Mouse (Mus musculus): Measurements from ENCODE around the gene Ube2k. TPM values are rescaled to one million over a fixed set of nuclear protein-coding genes. Genes with fewer than 3 reads are reported as not detected.

Gene Ube2k
- polyA plus RNA-seq, 1 experiment = 149 TPM

DNA sequence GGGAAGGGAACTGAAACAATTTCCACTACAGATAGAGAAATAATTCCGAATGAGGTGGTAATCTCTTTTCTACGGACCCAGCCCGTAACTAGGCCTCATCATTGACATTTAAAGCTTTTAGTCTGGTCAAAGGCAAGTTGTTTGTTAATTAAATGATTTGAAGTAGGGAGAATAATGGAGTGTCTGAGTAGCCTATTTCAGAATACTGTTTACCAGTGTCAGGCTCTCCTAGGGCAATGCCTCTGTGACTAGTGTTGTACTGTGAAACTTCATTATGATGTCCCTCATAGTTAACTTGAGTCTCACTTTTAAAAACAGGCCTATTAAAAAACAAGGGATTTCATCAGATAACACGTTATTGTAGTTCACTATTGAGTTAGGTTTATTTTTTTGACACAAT lies 1.1 kb downstream of the Ube2k start:
- no peaks in the 10 kb centered on the region for H3K36me3 ChIP-seq (ENCODE audit: control insufficient read depth, insufficient read depth, low read length)
- H3K4me1 ChIP-seq (ENCODE audit: control insufficient read depth, insufficient read depth, low read length) = no peaks in the 10 kb centered on the region; the same call in 1 of the 2 replicates
- no peak for TF ChIP-seq CTCF (IDR thresholded peaks at IDR 0.05; ENCODE audit: control insufficient read depth, insufficient read depth, insufficient replicate concordance, low read depth, low read length)
- no peak for TF ChIP-seq POLR2A (IDR thresholded peaks at IDR 0.05; ENCODE audit: control insufficient read depth, low read depth, low read length)
- H3K4me3 ChIP-seq (ENCODE audit: control insufficient read depth, low read depth, low read length) = peak overlapping the region; percentile 100
- peak overlapping the region; percentile 99 for H3K27ac ChIP-seq (ENCODE audit: control insufficient read depth, insufficient read depth, low read depth, low read length)
- H3K27me3 ChIP-seq (ENCODE audit: control insufficient read depth, insufficient read depth, low read length) = no peaks in the 10 kb centered on the region

DNA sequence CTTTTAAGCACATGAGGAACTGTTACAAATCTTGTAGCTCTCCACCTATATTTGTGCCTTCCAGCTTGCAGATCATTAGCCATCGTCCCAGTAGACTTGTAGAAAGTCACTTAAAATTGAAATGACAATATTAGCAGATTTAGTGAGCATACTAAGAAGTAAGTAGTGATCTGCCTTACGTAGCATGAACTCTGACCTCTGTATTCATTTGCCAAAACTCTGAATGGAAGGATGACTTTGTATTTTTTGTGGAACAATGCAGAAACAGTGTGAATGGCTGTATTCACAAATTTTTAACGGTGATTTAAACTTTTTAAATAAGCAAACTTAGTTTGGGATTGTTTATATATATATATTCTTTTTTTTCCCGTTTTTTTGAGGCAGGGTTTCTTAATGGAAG lies 1.8 kb downstream of the Ube2k start:
- Histone ChIP-seq H3K4me1 (ENCODE audit: control insufficient read depth, insufficient read depth, low read length) (no peaks in the 10 kb centered on the region; the same call in 1 of the 2 replicates), H3K4me3 (ENCODE audit: control insufficient read depth, low read depth, low read length) (no peak overlapping the region), H3K27ac (ENCODE audit: control insufficient read depth, insufficient read depth, low read depth, low read length) (no peak overlapping the region), H3K36me3 (ENCODE audit: control insufficient read depth, insufficient read depth, low read length) (no peaks in the 10 kb centered on the region), H3K27me3 (ENCODE audit: control insufficient read depth, insufficient read depth, low read length) (no peaks in the 10 kb centered on the region)
- TF ChIP-seq CTCF (IDR thresholded peaks at IDR 0.05; ENCODE audit: control insufficient read depth, insufficient read depth, insufficient replicate concordance, low read depth, low read length) (no peak), POLR2A (IDR thresholded peaks at IDR 0.05; ENCODE audit: control insufficient read depth, low read depth, low read length) (no peak)

DNA sequence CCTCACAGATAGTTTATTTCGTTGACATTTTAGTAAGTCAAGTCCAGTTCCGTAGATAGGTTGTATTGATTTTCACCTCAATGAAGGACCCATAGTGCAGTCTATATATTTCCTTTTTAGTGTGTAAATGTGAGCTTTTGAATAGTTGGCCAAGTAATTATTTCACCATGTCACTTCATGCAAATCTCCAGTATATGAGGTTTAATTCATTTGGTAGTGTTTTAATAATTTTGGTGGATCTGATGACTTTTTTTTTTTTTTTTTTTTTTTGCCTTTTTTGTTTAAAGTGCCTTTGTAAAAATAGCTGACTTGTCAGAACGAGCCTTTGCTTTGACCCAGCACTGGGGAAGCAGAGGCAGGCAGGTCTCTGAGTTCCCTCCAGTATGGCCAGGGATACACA lies 2.8 kb downstream of the Ube2k start:
- Histone ChIP-seq H3K27me3 (ENCODE audit: control insufficient read depth, insufficient read depth, low read length) (no peaks in the 10 kb centered on the region), H3K36me3 (ENCODE audit: control insufficient read depth, insufficient read depth, low read length) (no peaks in the 10 kb centered on the region), H3K4me3 (ENCODE audit: control insufficient read depth, low read depth, low read length) (no peak overlapping the region), H3K27ac (ENCODE audit: control insufficient read depth, insufficient read depth, low read depth, low read length) (no peak overlapping the region), H3K4me1 (ENCODE audit: control insufficient read depth, insufficient read depth, low read length) (no peaks in the 10 kb centered on the region; the same call in 1 of the 2 replicates)
- TF ChIP-seq CTCF (IDR thresholded peaks at IDR 0.05; ENCODE audit: control insufficient read depth, insufficient read depth, insufficient replicate concordance, low read depth, low read length) = no peak

DNA sequence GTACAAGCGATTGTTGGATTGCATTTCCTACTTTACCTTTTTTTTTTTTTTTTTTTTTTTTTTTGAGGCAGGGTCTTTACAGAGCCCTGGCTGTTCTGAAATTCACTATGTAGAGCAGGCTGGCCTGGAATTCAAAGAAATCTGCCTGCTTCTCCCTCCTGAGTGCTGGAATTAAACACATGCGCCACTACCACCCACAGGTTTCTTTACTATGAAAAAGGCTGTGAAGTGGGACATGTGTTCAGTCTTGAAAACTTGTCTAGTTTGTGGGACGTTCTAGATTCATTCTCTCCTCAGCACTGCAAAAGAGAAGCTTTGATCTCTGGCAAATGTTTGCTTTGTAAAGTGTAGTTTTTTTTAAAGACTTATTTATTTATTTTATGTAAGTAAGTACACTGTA lies 4.9 kb downstream of the Ube2k start:
- no peaks in the 10 kb centered on the region for H3K27me3 ChIP-seq (ENCODE audit: control insufficient read depth, insufficient read depth, low read length)

DNA sequence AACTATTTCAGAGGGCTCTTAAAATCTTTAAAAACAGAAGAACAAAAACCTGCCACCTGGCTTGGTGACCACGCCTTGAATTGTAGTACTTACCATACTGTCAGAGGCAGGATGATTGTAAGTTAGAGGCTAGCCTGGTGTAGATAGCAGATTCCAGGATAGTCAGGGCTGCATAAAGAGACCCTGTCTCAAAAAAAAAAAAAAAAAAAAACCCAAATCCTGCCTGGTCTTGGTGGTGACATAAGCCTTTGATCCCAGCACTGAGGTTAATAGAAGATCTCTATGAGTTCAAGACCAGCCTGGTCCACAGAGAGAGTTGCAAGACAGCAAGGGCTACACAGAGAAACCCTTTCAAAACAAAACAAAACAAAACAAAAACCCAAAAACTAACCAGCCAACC lies 6.5 kb downstream of the Ube2k start:
- TF ChIP-seq POLR2A (IDR thresholded peaks at IDR 0.05; ENCODE audit: control insufficient read depth, low read depth, low read length) (no peak), CTCF (IDR thresholded peaks at IDR 0.05; ENCODE audit: control insufficient read depth, insufficient read depth, insufficient replicate concordance, low read depth, low read length) (no peak)
- Histone ChIP-seq H3K36me3 (ENCODE audit: control insufficient read depth, insufficient read depth, low read length) (no peaks in the 10 kb centered on the region), H3K4me1 (ENCODE audit: control insufficient read depth, insufficient read depth, low read length) (no peaks in the 10 kb centered on the region; the same call in 1 of the 2 replicates), H3K4me3 (ENCODE audit: control insufficient read depth, low read depth, low read length) (no peak overlapping the region), H3K27ac (ENCODE audit: control insufficient read depth, insufficient read depth, low read depth, low read length) (no peak overlapping the region), H3K27me3 (ENCODE audit: control insufficient read depth, insufficient read depth, low read length) (no peaks in the 10 kb centered on the region)

More for the DNA sequence above, 4.9 kb downstream of the Ube2k start:
- no peaks in the 10 kb centered on the region for H3K36me3 ChIP-seq (ENCODE audit: control insufficient read depth, insufficient read depth, low read length)
- H3K27ac ChIP-seq (ENCODE audit: control insufficient read depth, insufficient read depth, low read depth, low read length) = no peak overlapping the region
- H3K4me3 ChIP-seq (ENCODE audit: control insufficient read depth, low read depth, low read length) = no peak overlapping the region
- no peak for TF ChIP-seq CTCF (IDR thresholded peaks at IDR 0.05; ENCODE audit: control insufficient read depth, insufficient read depth, insufficient replicate concordance, low read depth, low read length)
- no peak for TF ChIP-seq POLR2A (IDR thresholded peaks at IDR 0.05; ENCODE audit: control insufficient read depth, low read depth, low read length)
- no peaks in the 10 kb centered on the region; the same call in 1 of the 2 replicates for H3K4me1 ChIP-seq (ENCODE audit: control insufficient read depth, insufficient read depth, low read length)

DNA sequence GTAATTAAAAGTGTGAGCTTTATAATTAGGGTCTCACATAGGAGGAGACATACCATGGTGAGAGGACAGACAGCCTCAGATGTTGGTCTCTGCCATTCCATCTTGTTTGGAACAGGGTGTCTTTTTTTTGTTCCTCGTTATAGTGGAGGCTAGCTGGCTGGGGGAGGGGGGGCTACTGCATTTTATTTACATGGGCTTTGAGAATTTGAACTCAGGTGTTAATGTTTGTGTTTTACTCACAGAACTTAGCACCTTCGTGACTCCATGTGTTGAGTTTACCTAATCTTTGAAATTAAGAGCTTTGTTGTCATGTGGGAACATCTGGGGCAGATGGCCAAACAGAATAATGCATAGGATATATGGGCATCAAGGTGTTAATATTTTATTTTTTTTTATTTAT lies 7.6 kb downstream of the Ube2k start:
- Histone ChIP-seq H3K4me1 (ENCODE audit: control insufficient read depth, insufficient read depth, low read length) (peaks cover 2% of the 10 kb centered on the region; the same call in 1 of the 2 replicates), H3K27me3 (ENCODE audit: control insufficient read depth, insufficient read depth, low read length) (no peaks in the 10 kb centered on the region), H3K4me3 (ENCODE audit: control insufficient read depth, low read depth, low read length) (no peak overlapping the region), H3K36me3 (ENCODE audit: control insufficient read depth, insufficient read depth, low read length) (no peaks in the 10 kb centered on the region), H3K27ac (ENCODE audit: control insufficient read depth, insufficient read depth, low read depth, low read length) (no peak overlapping the region)
- TF ChIP-seq POLR2A (IDR thresholded peaks at IDR 0.05; ENCODE audit: control insufficient read depth, low read depth, low read length) (no peak), CTCF (IDR thresholded peaks at IDR 0.05; ENCODE audit: control insufficient read depth, insufficient read depth, insufficient replicate concordance, low read depth, low read length) (no peak)

DNA sequence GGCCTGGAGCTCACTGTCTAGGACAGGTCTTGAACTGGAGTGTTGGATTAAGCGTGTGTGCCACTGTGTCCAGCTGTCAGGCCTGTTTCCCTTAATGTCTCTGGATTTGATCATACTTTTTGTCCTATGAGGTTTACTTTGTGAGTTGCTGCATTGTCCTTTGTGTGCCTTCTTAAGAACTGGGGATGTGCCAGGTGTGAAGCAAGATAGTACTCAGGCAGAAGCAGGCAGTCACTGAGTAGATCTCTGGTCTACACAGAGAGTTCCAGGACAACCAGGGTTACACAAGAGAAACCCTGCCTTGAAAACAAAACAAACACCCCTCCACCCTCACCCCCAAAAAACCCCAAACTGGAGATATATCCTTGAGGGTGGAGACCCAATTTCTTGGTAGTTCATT lies 12.6 kb downstream of the Ube2k start:
- Histone ChIP-seq H3K4me1 (ENCODE audit: control insufficient read depth, insufficient read depth, low read length) (peaks cover 3% of the 10 kb centered on the region; the same call in 1 of the 2 replicates), H3K36me3 (ENCODE audit: control insufficient read depth, insufficient read depth, low read length) (no peaks in the 10 kb centered on the region), H3K4me3 (ENCODE audit: control insufficient read depth, low read depth, low read length) (no peak overlapping the region), H3K27me3 (ENCODE audit: control insufficient read depth, insufficient read depth, low read length) (no peaks in the 10 kb centered on the region), H3K27ac (ENCODE audit: control insufficient read depth, insufficient read depth, low read depth, low read length) (no peak overlapping the region)
- TF ChIP-seq CTCF (IDR thresholded peaks at IDR 0.05; ENCODE audit: control insufficient read depth, insufficient read depth, insufficient replicate concordance, low read depth, low read length) (no peak), POLR2A (IDR thresholded peaks at IDR 0.05; ENCODE audit: control insufficient read depth, low read depth, low read length) (no peak)

DNA sequence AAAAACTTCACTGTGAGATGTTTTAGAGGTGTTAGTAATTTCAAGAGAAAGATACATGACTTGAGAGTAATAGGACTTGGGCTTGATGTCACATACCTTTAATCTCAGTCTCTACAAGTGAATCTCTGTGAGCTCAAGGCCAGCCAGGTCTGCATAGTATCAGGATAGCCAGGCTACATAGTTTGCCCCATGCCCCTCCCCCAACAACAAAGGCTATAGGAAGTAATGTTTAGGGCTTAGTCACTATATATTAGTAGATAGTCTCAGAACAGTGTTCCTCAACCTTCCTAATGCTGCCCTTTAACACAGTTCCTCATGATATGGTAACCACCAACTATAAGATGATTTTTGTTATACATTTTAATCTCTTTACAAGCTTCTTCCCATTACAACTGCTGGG lies 20.1 kb downstream of the Ube2k start:
- no peak overlapping the region for H3K27ac ChIP-seq (ENCODE audit: control insufficient read depth, insufficient read depth, low read depth, low read length)
- TF ChIP-seq POLR2A (IDR thresholded peaks at IDR 0.05; ENCODE audit: control insufficient read depth, low read depth, low read length) (no peak), CTCF (IDR thresholded peaks at IDR 0.05; ENCODE audit: control insufficient read depth, insufficient read depth, insufficient replicate concordance, low read depth, low read length) (no peak)
- H3K4me3 ChIP-seq (ENCODE audit: control insufficient read depth, low read depth, low read length) = no peak overlapping the region
- no peaks in the 10 kb centered on the region for H3K27me3 ChIP-seq (ENCODE audit: control insufficient read depth, insufficient read depth, low read length)
- H3K36me3 ChIP-seq (ENCODE audit: control insufficient read depth, insufficient read depth, low read length) = no peaks in the 10 kb centered on the region
- H3K4me1 ChIP-seq (ENCODE audit: control insufficient read depth, insufficient read depth, low read length) = no peaks in the 10 kb centered on the region
